ENCODE assay signal across 24 mouse cellular contexts in the genomic region with DNA sequence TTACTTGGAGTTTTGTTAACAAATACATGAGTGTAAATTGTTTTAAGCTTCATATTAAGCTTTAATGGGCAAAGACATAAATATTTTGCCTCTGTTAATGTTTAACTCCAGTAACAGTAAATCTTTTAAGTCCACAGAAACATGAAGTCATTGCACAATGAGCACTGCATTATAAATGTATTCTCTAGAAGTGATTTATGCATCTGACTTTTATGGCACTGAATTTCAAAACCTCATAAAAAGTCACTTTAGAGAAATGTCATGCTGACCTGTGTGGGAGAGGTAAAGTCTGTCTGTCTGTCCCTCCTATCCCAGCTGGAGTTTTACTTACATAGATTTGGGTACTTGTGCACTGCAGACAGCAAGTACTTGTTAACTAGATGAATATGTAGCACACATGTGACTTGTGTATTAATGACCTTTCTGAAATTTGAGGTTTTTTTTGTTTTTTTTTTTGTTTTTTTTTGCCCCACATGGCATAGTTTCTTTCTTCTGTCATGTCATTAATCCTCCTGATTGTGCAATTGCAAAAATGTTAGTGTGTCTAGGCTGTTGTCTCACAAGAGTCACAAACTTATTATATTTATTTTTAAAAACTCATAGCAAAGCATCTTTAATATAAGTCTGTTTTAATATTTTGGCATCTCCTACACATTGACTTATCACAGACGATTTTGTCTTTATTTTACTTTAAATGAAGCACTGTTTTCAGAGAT.
A peak's percentile ranks its signal among the peaks of the same experiment; 100 is the strongest.
DNase-seq lines count a peak whose midpoint lies in the region; ATAC-seq and TF ChIP-seq lines count a peak whose summit lies in the region.
"Had no signal": no experiment of that assay in that cellular context is flagged by ENCODE, and none has a peak within 500 bp of the region (broad histone marks: within the 10 kb centered on the region; RNA-seq: fewer than 3 reads in every experiment).

No protein-coding gene starts in this region.

- no peak; the same call in 1 of the 2 replicates for ATAC-seq in lung, postnatal 0 days
- ATAC-seq: midbrain, embryonic 15.5 days had no signal

- WGBS in lung, postnatal 0 days: 64% methylated on average over 1 of the region's 1 CpGs
- WGBS in hindbrain, embryonic 10.5 days: 89% methylated on average over 1 of the region's 1 CpGs

- no peaks in the 10 kb centered on the region for H3K9me3 ChIP-seq in lung, postnatal 0 days (ENCODE audit: low read length)
- no peaks in the 10 kb centered on the region for H3K9me3 ChIP-seq in hindbrain, embryonic 10.5 days
- H3K9me3 ChIP-seq: forebrain, embryonic 12.5 days; heart, embryonic 12.5 days; limb, embryonic 12.5 days; liver, embryonic 13.5 days; megakaryocyte, embryonic 14.5 days; midbrain, embryonic 15.5 days had no signal

- no peak for TF ChIP-seq EP300 in lung, postnatal 0 days (IDR thresholded peaks at IDR 0.05)

- no peaks in the 10 kb centered on the region for H3K36me3 ChIP-seq in lung, postnatal 0 days (ENCODE audit: insufficient read depth, low read length)
- no peaks in the 10 kb centered on the region for H3K36me3 ChIP-seq in hindbrain, embryonic 10.5 days
- H3K36me3 ChIP-seq: forebrain, embryonic 12.5 days; heart, embryonic 12.5 days; limb, embryonic 12.5 days; liver, embryonic 13.5 days; midbrain, embryonic 15.5 days had no signal

- H3K27me3 ChIP-seq in lung, postnatal 0 days (replicated peaks; ENCODE audit: insufficient read depth, low read length): no peaks in the 10 kb centered on the region
- 0 out of 2 replicates have a peak, but pooled peaks cover 7% of the 10 kb centered on the region for H3K27me3 ChIP-seq in hindbrain, embryonic 10.5 days (ENCODE audit: insufficient read depth, poor library complexity, severe bottlenecking)
- H3K27me3 ChIP-seq: forebrain, embryonic 12.5 days; heart, embryonic 12.5 days; limb, embryonic 12.5 days; liver, embryonic 13.5 days; megakaryocyte, embryonic 14.5 days; midbrain, embryonic 15.5 days had no signal

- peak; percentile 26 for DNase-seq in lung, postnatal 0 days (ENCODE audit: low spot score)
- DNase-seq in lung, postnatal 4 days: no peak
- peak; percentile 72 for DNase-seq in gonadal fat pad, adult 2 months (ENCODE audit: low read depth)
- DNase-seq in mesoderm, embryonic 11.5 days (ENCODE audit: low read depth, low spot score): peak; percentile 34
- DNase-seq in adrenal gland, adult 8-10 months: no peak
- DNase-seq in hindbrain, embryonic 10.5 days (ENCODE audit: low spot score): no peak
- no peak for DNase-seq in thymus, postnatal 25 days
- DNase-seq: cerebellum, adult 11 months; cerebellum, adult 9-11 months; gastrocnemius, postnatal 10 days; heart, postnatal 10 days; kidney, adult 8-10 months; kidney, postnatal 25 days; layer of hippocampus, postnatal 36 days; liver, embryonic 13.5 days; lung, adult 2 months; right cerebral cortex, adult 18-20 months; right cerebral cortex, postnatal 4 days; thymus, adult 2 months had no signal

- no peak overlapping the region for H3K4me3 ChIP-seq in lung, postnatal 0 days (ENCODE audit: low read depth, low read length)
- no peak overlapping the region for H3K4me3 ChIP-seq in hindbrain, embryonic 10.5 days
- H3K4me3 ChIP-seq: forebrain, embryonic 12.5 days; heart, embryonic 12.5 days; limb, embryonic 12.5 days; liver, embryonic 13.5 days; megakaryocyte, embryonic 14.5 days; midbrain, embryonic 15.5 days had no signal

- H3K27ac ChIP-seq in lung, postnatal 0 days (ENCODE audit: low read length): no peak overlapping the region
- no peak overlapping the region for H3K27ac ChIP-seq in hindbrain, embryonic 10.5 days
- H3K27ac ChIP-seq: forebrain, embryonic 12.5 days; limb, embryonic 12.5 days; liver, embryonic 13.5 days; midbrain, embryonic 15.5 days had no signal

- no peak for TF ChIP-seq CTCF in lung, postnatal 0 days (IDR thresholded peaks at IDR 0.05)

- H3K4me2 ChIP-seq in lung, postnatal 0 days (replicated peaks; ENCODE audit: low read depth, low read length): no peak overlapping the region
- H3K4me2 ChIP-seq: forebrain, embryonic 12.5 days; heart, embryonic 12.5 days; limb, embryonic 12.5 days; liver, embryonic 13.5 days; midbrain, embryonic 15.5 days had no signal

- H3K4me1 ChIP-seq in lung, postnatal 0 days (ENCODE audit: insufficient read depth, low read depth, low read length): no peaks in the 10 kb centered on the region
- H3K4me1 ChIP-seq in hindbrain, embryonic 10.5 days (replicated peaks): no peaks in the 10 kb centered on the region
- H3K4me1 ChIP-seq: forebrain, embryonic 12.5 days; limb, embryonic 12.5 days; midbrain, embryonic 15.5 days had no signal

- H3K9ac ChIP-seq in lung, postnatal 0 days (replicated peaks; ENCODE audit: low read depth): no peak overlapping the region
- H3K9ac ChIP-seq: forebrain, embryonic 12.5 days; heart, embryonic 12.5 days; limb, embryonic 12.5 days; liver, embryonic 13.5 days; midbrain, embryonic 15.5 days had no signal

Comparison
In these comparisons a context has a peak if more than half of its experiments do, and no peak if none do; other contexts are left out.
1. DNase-seq: peak in lung, postnatal 0 days (single experiment), gonadal fat pad, adult 2 months (single experiment) and mesoderm, embryonic 11.5 days (single experiment); none in lung, postnatal 4 days (0 of 2), adrenal gland, adult 8-10 months (single experiment), hindbrain, embryonic 10.5 days (single experiment) and thymus, postnatal 25 days (single experiment).